Mouse (Mus musculus) bone marrow macrophage, adult 2 months (primary cell): ENCODE results near the gene Bola3. TPM values are rescaled to one million over a fixed set of nuclear protein-coding genes. Genes with fewer than 3 reads are reported as not detected.

Experiments used
- H3K27ac ChIP-seq: 2 replicates; pipeline ENCODE4 v1.5.1; 2012; ENCODE audit warnings: low read depth, low read length; ENCODE audit not compliant: insufficient read depth
- H3K4me1 ChIP-seq: 2 replicates; pipeline ENCODE4 v1.6.1; 2012; ENCODE audit warnings: low read length; ENCODE audit not compliant: control insufficient read depth, insufficient read depth
- H3K4me3 ChIP-seq: 2 replicates; pipeline ENCODE4 v1.5.1; 2012; ENCODE audit warnings: mild to moderate bottlenecking, low read length, moderate library complexity; ENCODE audit not compliant: insufficient read depth
- CTCF ChIP-seq: IDR thresholded peaks from 2 replicates; pipeline ENCODE4 v1.5.1; 2012; ENCODE audit warnings: low read depth, mild to moderate bottlenecking, low read length, moderate library complexity
- POLR2A ChIP-seq: IDR thresholded peaks from 2 replicates; pipeline ENCODE4 v1.6.1; 2012; ENCODE audit warnings: mild to moderate bottlenecking, low read depth, low read length, borderline replicate concordance
- polyA plus RNA-seq: library from polyadenylated mRNA; stranded (reverse); fragments of >200 nt; gene quantifications from 2 replicates; pipeline ENCODE4 v1.2.4, GENCODE M21; 2012; ENCODE audit not compliant: missing spikeins, insufficient read depth, insufficient read length

Gene Bola3
- polyA plus RNA-seq, 1 experiment = 35.7 TPM

- TF ChIP-seq CTCF (peak; percentile 81), POLR2A (no peak)
- Histone ChIP-seq H3K4me1 (no peaks in the 10 kb centered on the region), H3K4me3 (no peak overlapping the region), H3K27ac (no peak overlapping the region)
Measured at GRCm38 (mm10) chr6:83356569-83357138, 7.7 kb downstream of the Bola3 start.

- no peaks in the 10 kb centered on the region for H3K4me1 ChIP-seq
- TF ChIP-seq POLR2A (no peak), CTCF (no peak)
- H3K4me3 ChIP-seq = no peak overlapping the region
- no peak overlapping the region for H3K27ac ChIP-seq
Measured at GRCm38 (mm10) chr6:83357436-83357835, 8.5 kb downstream of the Bola3 start.

GRCm38 (mm10) chr6:83361523-83362248 is 12.7 kb downstream of the Bola3 start:
- no peaks in the 10 kb centered on the region for H3K4me1 ChIP-seq
- TF ChIP-seq POLR2A = no peak
- no peak for TF ChIP-seq CTCF
- H3K27ac ChIP-seq = no peak overlapping the region
- no peak overlapping the region for H3K4me3 ChIP-seq

GRCm38 (mm10) chr6:83363075-83363474 is 14.1 kb downstream of the Bola3 start:
- Histone ChIP-seq H3K4me1 (no peaks in the 10 kb centered on the region), H3K4me3 (no peak overlapping the region), H3K27ac (no peak overlapping the region)
- no peak for TF ChIP-seq POLR2A
- no peak for TF ChIP-seq CTCF

GRCm38 (mm10) chr6:83370316-83370965 is 21.5 kb downstream of the Bola3 start:
- Histone ChIP-seq H3K27ac (no peak overlapping the region), H3K4me1 (no peaks in the 10 kb centered on the region), H3K4me3 (no peak overlapping the region)
- TF ChIP-seq POLR2A (no peak), CTCF (no peak)

GRCm38 (mm10) chr6:83371350-83371749 is 22.4 kb downstream of the Bola3 start:
- no peak overlapping the region for H3K27ac ChIP-seq
- no peaks in the 10 kb centered on the region for H3K4me1 ChIP-seq
- no peak overlapping the region for H3K4me3 ChIP-seq
- TF ChIP-seq CTCF (no peak), POLR2A (no peak)

- Histone ChIP-seq H3K4me1 (no peaks in the 10 kb centered on the region), H3K4me3 (no peak overlapping the region), H3K27ac (no peak overlapping the region)
- TF ChIP-seq CTCF (no peak), POLR2A (no peak)
Measured at GRCm38 (mm10) chr6:83373704-83374300, 24.9 kb downstream of the Bola3 start.

- Histone ChIP-seq H3K27ac (peak overlapping the region; percentile 80), H3K4me1 (peaks cover 29% of the 10 kb centered on the region), H3K4me3 (no peak overlapping the region)
- TF ChIP-seq CTCF (no peak), POLR2A (no peak)
Measured at GRCm38 (mm10) chr6:83381510-83382491, 32.9 kb downstream of the Bola3 start.

GRCm38 (mm10) chr6:83385569-83386090 is 36.7 kb downstream of the Bola3 start:
- Histone ChIP-seq H3K27ac (no peak overlapping the region), H3K4me3 (no peak overlapping the region), H3K4me1 (peaks cover 26% of the 10 kb centered on the region)
- TF ChIP-seq CTCF = no peak
- TF ChIP-seq POLR2A = no peak
